Mouse (Mus musculus) heart, embryonic 13.5 days (tissue): Measurements from ENCODE around the gene Itfg2. TPM values are rescaled to one million over a fixed set of nuclear protein-coding genes. Genes with fewer than 3 reads are reported as not detected.

ENCODE experiments used
- ATAC-seq: fragments of 200-750 bp; cut with Nextera tagmentation; 2 replicates; pipeline ENCODE4 v1.8.0; 2017; ENCODE audit warnings: moderate TSS enrichment; ENCODE audit not compliant: insufficient number of reproducible peaks, low FRiP score, low TSS enrichment; ENCODE audit errors: extremely low read depth
- H3K27ac ChIP-seq: fragments of 300-500 bp; sonication (generic); replicated peaks from 2 replicates; pipeline ENCODE4 v1.5.1; 2015; ENCODE audit warnings: moderate library complexity, mild to moderate bottlenecking, inconsistent platforms
- H3K27me3 ChIP-seq: fragments of 300-500 bp; sonication (generic); replicated peaks from 2 replicates; pipeline ENCODE4 v1.6.1; 2015; ENCODE audit warnings: mild to moderate bottlenecking, inconsistent platforms
- H3K36me3 ChIP-seq: fragments of 300-500 bp; sonication (generic); 2 replicates; pipeline ENCODE4 v1.6.1; 2015; ENCODE audit warnings: mild to moderate bottlenecking, inconsistent platforms
- H3K4me1 ChIP-seq: fragments of 300-500 bp; sonication (generic); 2 replicates; pipeline ENCODE4 v1.6.1; 2015; ENCODE audit warnings: inconsistent platforms
- H3K4me2 ChIP-seq: fragments of 300-500 bp; sonication (generic); 2 replicates; pipeline ENCODE4 v1.6.1; 2015; ENCODE audit warnings: inconsistent platforms, mild to moderate bottlenecking, moderate library complexity
- H3K4me3 ChIP-seq: fragments of 300-500 bp; sonication (generic); 2 replicates; pipeline ENCODE4 v1.5.1; 2015; ENCODE audit warnings: moderate library complexity, mild to moderate bottlenecking, inconsistent platforms
- H3K9ac ChIP-seq: fragments of 300-500 bp; sonication (generic); 2 replicates; pipeline ENCODE4 v1.6.1; 2015; ENCODE audit warnings: inconsistent platforms, mild to moderate bottlenecking, moderate library complexity
- H3K9me3 ChIP-seq: fragments of 300-500 bp; sonication (generic); 2 replicates; pipeline ENCODE4 v1.6.1; 2016; ENCODE audit warnings: inconsistent platforms
- WGBS: fragments of 180-500 bp; shearing (Covaris S2); methylation state at CpG from one replicate; pipeline ENCODE4 v1.1.7; 2015; ENCODE audit warnings: mixed read lengths; 5-methylcytosine and 5-hydroxymethylcytosine counted together
- polyA plus RNA-seq: library from polyadenylated mRNA; unstranded; fragments of >200 nt; fragmentation: Nextera tagmentation; extraction: Ambion mirVana; gene quantifications from 2 replicates; pipeline ENCODE4 v1.2.1, GENCODE M21; 2015

Itfg2 gene
- polyA plus RNA-seq, 1 experiment from 2014 or later = 30.6 TPM

GRCm38 (mm10) chr6:128410305-128410704 is 14.4 kb downstream of the Itfg2 start:
- H3K36me3 ChIP-seq = peaks cover 81% of the 10 kb centered on the region
- no peak overlapping the region for H3K9ac ChIP-seq
- H3K4me3 ChIP-seq = no peak overlapping the region
- 93% methylated on average over 13 of the region's 13 CpGs for WGBS
- no peaks in the 10 kb centered on the region for H3K27me3 ChIP-seq
- H3K9me3 ChIP-seq = no peaks in the 10 kb centered on the region
- no peak overlapping the region for H3K4me2 ChIP-seq
- H3K4me1 ChIP-seq = no peaks in the 10 kb centered on the region
- no peak overlapping the region for H3K27ac ChIP-seq
- ATAC-seq = no peak

GRCm38 (mm10) chr6:128408544-128409125 is 16.1 kb downstream of the Itfg2 start:
- Histone ChIP-seq H3K27ac (no peak overlapping the region), H3K4me3 (no peak overlapping the region), H3K27me3 (no peaks in the 10 kb centered on the region), H3K9ac (no peak overlapping the region), H3K36me3 (peaks cover 76% of the 10 kb centered on the region), H3K9me3 (no peaks in the 10 kb centered on the region), H3K4me2 (no peak overlapping the region), H3K4me1 (peaks cover 5% of the 10 kb centered on the region; the same call in 1 of the 2 replicates)
- ATAC-seq = no peak
- 80% methylated on average over 7 of the region's 7 CpGs for WGBS

DNA sequence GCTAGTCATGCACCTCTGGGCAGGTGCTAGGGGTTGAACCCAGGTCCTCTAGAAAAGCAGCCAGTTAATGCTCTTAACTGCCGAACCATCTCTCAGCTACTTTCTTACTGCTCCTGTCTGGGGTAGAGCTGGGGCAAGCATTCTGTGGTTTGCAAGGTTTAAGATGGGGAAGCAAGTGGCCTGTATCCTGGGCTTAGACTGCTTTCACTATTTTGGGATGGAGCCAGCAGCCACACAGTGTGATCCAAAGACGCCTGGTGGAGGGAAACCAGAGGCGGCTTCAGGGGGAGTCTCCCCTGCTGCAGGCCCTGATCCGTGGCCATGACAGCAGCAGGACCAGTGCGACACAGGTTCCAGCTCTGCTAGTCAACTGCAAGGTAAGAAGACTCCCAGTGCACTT is 20.0 kb downstream of the Itfg2 start:
- Histone ChIP-seq H3K36me3 (peaks cover 40% of the 10 kb centered on the region), H3K27me3 (no peaks in the 10 kb centered on the region), H3K9ac (no peak overlapping the region), H3K27ac (no peak overlapping the region; the same call in 1 of the 2 replicates), H3K4me2 (no peak overlapping the region), H3K9me3 (no peaks in the 10 kb centered on the region), H3K4me1 (peaks cover 15% of the 10 kb centered on the region), H3K4me3 (no peak overlapping the region)
- ATAC-seq = no peak
- 43% methylated on average over 5 of the region's 5 CpGs for WGBS

- Histone ChIP-seq H3K27ac (peak overlapping the region; percentile 38; the same call in 1 of the 2 replicates), H3K9ac (peak overlapping the region; percentile 69), H3K4me3 (peak overlapping the region; percentile 37), H3K4me1 (peaks cover 18% of the 10 kb centered on the region), H3K27me3 (no peaks in the 10 kb centered on the region), H3K36me3 (no peaks in the 10 kb centered on the region), H3K4me2 (peak overlapping the region; percentile 64), H3K9me3 (no peaks in the 10 kb centered on the region)
- 33% methylated on average over 21 of the region's 21 CpGs for WGBS
- no peak for ATAC-seq
Observed at GRCm38 (mm10) chr6:128399421-128400185, 25.1 kb downstream of the Itfg2 start.

DNA sequence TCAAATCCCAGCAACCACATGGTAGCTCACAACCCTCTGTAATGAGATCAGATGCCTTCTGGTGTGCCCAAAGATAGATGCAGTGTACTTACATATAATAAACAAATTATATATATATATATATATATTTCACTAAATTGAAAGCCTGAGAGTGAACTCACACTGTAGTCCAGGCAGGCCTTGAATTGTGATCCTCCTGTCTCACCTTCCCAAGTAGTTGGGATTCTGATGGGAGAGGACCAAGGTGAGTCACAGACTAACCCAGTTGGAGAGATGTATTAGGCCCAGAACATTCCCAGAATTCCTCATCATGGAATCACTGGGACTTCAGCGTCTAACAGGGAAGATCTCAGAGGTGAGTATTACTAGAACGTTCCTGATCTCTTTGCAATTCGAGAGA is 25.7 kb downstream of the Itfg2 start, which contains the start of gene Nrip2:
Nrip2 (plus strand) TSS at position 301 of the 400 bp plus-strand sequence.
- Histone ChIP-seq H3K9me3 (no peaks in the 10 kb centered on the region), H3K4me1 (peaks cover 15% of the 10 kb centered on the region), H3K4me2 (peak within 1 kb of the TSS; percentile 64), H3K27me3 (no peaks in the 10 kb centered on the region), H3K4me3 (peak within 1 kb of the TSS; percentile 37), H3K27ac (peak within 1 kb of the TSS; percentile 38; the same call in 1 of the 2 replicates), H3K36me3 (no peaks in the 10 kb centered on the region), H3K9ac (peak within 1 kb of the TSS; percentile 69)
- ATAC-seq = no peak
- 60% methylated on average over 3 of the region's 3 CpGs for WGBS

- Histone ChIP-seq H3K9ac (no peak overlapping the region), H3K9me3 (no peaks in the 10 kb centered on the region), H3K4me3 (no peak overlapping the region), H3K4me1 (peaks cover 15% of the 10 kb centered on the region), H3K27me3 (no peaks in the 10 kb centered on the region), H3K4me2 (no peak overlapping the region), H3K27ac (no peak overlapping the region), H3K36me3 (no peaks in the 10 kb centered on the region)
- ATAC-seq = no peak
- 71% methylated on average over 7 of the region's 7 CpGs for whole genome bisulfite sequencing
Observed at GRCm38 (mm10) chr6:128397574-128398261, 27.0 kb downstream of the Itfg2 start.

- WGBS = 43% methylated on average over 1 of the region's 1 CpGs
Observed at GRCm38 (mm10) chr6:128390683-128391082, 34.0 kb downstream of the Itfg2 start.

DNA sequence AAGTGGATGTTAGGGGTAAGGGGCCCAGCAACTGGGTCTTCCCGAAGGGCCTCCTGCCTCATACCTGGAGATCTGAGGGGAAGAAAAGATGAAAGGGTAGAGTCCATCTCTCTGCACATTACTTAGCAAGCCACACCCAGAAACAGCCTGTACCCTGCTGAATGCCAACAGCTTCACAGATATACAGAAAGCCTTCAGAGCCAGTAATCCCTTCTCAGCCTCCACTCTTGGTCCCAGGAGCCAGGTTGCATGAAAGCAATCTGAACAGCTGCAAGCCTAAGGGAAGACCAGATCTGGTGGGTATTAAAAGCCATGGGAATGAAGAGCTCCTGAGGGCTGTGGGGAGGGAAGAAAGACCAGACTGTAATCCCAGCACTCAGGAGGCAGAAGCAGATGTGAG is 35.5 kb downstream of the Itfg2 start:
- Histone ChIP-seq H3K4me1 (no peaks in the 10 kb centered on the region), H3K36me3 (no peaks in the 10 kb centered on the region), H3K4me2 (no peak overlapping the region), H3K9me3 (no peaks in the 10 kb centered on the region), H3K27ac (no peak overlapping the region), H3K9ac (no peak overlapping the region), H3K27me3 (no peaks in the 10 kb centered on the region), H3K4me3 (no peak overlapping the region)
- no peak for ATAC-seq
- 82% methylated on average over 1 of the region's 1 CpGs for WGBS

More at GRCm38 (mm10) chr6:128390683-128391082, 34.0 kb downstream of the Itfg2 start:
- Histone ChIP-seq H3K4me2 (no peak overlapping the region), H3K9me3 (no peaks in the 10 kb centered on the region), H3K27ac (no peak overlapping the region), H3K4me1 (no peaks in the 10 kb centered on the region), H3K4me3 (no peak overlapping the region), H3K27me3 (no peaks in the 10 kb centered on the region), H3K36me3 (no peaks in the 10 kb centered on the region), H3K9ac (no peak overlapping the region)
- no peak for ATAC-seq

- Histone ChIP-seq H3K9me3 (no peaks in the 10 kb centered on the region), H3K9ac (no peak overlapping the region), H3K27ac (no peak overlapping the region), H3K4me2 (no peak overlapping the region), H3K4me1 (no peaks in the 10 kb centered on the region), H3K36me3 (no peaks in the 10 kb centered on the region), H3K4me3 (no peak overlapping the region), H3K27me3 (no peaks in the 10 kb centered on the region)
- WGBS = 70% methylated on average over 1 of the region's 1 CpGs
- ATAC-seq = no peak
Observed at GRCm38 (mm10) chr6:128385026-128385425, 39.7 kb downstream of the Itfg2 start.

DNA sequence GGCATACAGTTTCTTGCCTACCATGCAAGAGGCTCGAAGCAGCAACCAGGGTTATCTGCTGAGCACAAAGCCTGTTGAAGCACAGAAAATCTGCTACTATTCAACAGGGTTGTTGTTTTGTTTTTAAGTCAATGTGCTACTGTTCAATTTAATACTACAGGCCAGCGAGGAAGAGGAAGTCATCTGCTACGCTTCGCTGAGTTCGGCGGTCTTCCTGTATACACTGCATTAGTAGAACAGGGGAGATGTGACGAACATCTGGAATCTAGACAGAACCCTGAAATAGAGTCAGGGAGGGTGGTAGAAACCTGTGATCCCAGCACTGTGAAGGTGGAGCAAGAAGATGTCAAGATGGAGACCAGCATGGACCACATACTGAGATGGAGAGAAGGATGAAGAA is 41.0 kb downstream of the Itfg2 start:
- Histone ChIP-seq H3K27ac (no peak overlapping the region), H3K36me3 (no peaks in the 10 kb centered on the region), H3K9ac (no peak overlapping the region), H3K9me3 (no peaks in the 10 kb centered on the region), H3K4me2 (no peak overlapping the region), H3K4me1 (no peaks in the 10 kb centered on the region), H3K27me3 (no peaks in the 10 kb centered on the region), H3K4me3 (no peak overlapping the region)
- 80% methylated on average over 7 of the region's 7 CpGs for WGBS
- ATAC-seq = no peak

DNA sequence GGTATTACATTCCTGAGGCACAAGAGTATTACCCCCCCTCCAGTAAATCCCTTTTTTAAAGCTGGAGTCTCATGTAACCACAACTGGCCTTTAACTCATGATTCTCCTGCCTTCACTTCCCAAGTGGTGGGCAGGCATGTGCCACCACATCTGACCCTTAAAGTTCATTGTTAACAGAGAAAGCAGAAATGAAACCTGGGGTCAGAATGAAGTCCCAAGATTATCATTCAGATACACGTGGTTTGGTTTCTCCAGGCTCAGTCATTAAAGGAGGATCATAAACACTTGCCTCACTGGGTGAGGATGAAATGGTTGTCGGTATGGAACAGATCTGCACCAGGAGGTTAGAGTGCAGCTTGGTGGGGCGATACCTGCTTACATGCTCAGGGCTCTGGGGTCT is 43.5 kb downstream of the Itfg2 start:
- no peak for ATAC-seq
- Histone ChIP-seq H3K27ac (no peak overlapping the region), H3K36me3 (peaks cover 11% of the 10 kb centered on the region), H3K27me3 (no peaks in the 10 kb centered on the region), H3K4me2 (no peak overlapping the region), H3K4me1 (no peaks in the 10 kb centered on the region), H3K4me3 (no peak overlapping the region), H3K9ac (no peak overlapping the region), H3K9me3 (no peaks in the 10 kb centered on the region)
- WGBS = 66% methylated on average over 3 of the region's 3 CpGs
